Mouse (Mus musculus): ENCODE measurements around the gene Neurl2.
"Not testable (repeated sequence)": the region's sequence is repeated elsewhere in the genome, so short reads cannot be mapped to it uniquely, and the experiment has no call there.

Neurl2 gene

DNA sequence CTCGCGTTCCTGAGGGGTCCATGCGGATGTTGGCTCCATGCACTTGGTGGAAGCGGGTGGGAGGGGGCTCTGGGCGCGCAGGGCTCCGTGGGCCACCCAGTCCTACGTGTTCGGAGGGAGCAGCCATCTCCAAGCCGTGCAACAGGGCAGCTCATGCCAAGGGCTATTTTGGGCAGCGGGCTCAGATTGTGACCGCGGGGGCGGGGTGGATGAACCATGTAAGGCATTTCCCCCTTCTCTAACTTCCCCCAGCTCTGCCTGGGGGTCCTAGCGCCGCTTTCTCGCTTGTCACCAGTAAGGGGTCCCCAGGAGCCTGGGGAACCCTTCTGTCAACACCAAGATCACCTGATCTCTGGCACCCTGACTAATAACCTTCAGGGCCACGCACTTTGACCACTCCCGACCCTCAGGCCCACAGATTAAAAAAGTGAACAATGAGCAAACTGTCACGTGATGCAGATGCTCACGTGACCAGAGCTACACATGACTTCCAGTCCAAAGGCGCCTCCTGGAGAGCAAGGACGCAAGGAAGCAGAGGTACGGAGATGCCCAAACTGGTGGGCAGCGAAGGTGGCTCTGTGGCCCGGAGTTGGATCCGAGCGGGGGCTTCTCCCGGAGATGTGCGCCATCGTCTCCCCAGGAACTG, at the start of gene Neurl2:
Gene Neurl2, minus strand, starts transcription at position 143 of the 646 bp plus-strand sequence.
- DNase-seq (ENCODE audit: low spot score in 2 of 2), result peak; percentile 89 to 92

DNA sequence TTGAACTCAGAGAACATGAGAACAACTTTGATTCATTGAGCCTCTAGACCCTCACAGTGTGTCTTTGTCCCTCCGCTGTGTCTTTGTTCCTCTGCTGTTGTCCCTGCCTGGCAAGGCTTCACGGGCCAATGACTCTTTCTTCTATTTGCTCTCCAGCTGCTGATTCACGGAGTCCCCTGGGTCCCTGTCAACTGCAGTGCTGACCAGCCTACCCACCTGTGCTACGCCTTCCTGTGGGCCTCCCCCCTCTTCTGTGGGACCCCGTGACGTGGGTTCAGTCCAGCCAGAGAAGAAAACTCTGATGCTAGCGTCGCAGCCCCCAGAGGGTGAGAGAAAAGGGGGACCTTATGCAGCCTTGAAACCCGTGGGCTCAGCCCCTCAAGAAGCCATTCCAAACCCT, 49.4 kb upstream of the Neurl2 start:
- DNase-seq (ENCODE audit: low spot score in 2 of 2), result no peak

DNA sequence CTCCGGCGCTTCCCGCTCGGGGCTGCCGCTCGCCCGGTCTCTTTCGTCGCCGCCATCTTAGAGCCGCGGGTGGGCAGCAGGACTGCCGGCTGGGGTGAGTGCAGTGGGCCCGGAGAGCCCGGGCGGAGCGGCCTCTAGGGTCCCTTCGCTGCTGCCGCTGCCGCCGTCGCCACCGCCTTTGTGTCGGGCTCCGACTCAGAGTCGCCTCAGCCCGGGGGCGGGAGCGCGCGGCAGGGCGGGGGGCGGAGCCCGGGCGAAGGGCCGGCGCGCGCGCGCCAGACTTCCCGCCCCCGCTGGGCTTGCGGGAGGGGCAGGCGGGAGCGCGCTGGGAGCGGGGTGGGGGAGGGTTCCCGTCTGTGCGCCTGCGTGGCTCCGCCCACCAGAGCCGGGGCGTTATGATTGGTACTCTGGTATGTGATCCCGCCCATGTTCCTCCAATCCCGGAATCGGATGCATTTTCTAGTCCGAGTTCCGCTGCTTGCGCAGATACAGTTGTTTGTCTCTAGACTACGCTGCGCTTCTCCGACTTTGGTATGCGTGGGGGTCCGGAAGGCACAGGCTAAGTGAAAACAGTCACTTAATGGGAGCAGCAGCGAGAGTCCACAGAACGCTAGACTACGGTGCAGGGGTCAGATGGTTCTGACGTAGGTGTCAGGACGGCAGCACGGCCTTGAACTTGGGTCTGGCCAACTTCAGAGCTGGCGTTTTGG, 46.5 kb upstream of the Neurl2 start:
- peak; percentile 92 to 93 for DNase-seq (ENCODE audit: low spot score in 2 of 2)

DNA sequence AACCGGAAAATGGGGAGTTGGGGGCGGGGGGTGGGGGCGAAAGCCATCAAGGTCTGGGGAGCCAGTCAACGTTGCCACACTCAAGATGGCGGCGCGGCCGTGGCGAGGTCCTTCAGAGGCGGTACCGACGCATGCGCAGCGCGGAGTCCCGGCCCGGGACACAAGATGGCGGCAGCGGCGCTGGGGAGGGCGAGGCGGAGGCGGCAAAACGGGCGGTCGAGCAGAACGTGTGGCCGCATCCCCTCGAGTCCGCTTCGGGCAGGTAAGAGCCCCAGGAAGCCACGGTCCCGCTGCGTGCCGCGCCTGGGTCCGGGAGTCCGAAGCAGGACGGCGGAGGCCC, 45.9 kb upstream of the Neurl2 start, which contains the start of gene Pcif1:
Gene Pcif1, plus strand, starts transcription at position 77 of the 340 bp plus-strand sequence.
- peak; percentile 79 to 86 for DNase-seq (ENCODE audit: low spot score in 2 of 2)

DNA sequence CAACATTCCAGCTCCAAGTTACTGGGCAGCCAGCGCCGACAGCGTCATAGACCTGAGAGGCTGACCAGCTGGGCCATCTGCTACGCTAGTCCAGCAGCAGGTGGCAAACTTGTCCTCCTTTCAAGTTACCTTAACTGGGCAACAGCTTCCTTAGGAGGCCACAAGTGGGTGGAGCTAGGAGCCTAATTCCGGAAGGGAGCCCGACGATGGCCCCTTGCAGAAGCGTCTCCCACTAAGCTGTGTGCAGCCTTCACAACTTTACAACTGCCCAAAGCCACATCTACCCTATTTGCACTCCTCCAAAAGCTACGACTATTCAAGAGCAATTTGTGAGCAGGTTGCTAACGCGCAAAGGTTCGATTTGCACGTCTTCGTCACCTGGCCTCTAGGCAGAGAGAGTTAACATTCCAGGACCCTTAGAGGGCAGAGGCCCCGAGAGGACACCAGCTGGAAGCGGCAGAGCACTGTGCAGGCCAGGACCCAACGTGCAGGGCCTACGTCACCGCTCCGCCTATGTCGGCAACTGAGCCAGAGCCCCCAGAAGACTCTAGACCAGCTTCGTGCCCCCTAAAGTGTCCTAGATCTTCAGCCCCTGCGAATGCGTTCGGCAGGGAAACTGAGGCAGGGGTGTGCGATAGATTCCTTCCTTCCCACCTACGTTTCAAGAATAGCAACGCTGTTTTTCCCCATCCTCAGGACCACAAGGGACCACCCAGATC, 45.4 kb upstream of the Neurl2 start:
- no peak for DNase-seq (ENCODE audit: low spot score in 2 of 2)

DNA sequence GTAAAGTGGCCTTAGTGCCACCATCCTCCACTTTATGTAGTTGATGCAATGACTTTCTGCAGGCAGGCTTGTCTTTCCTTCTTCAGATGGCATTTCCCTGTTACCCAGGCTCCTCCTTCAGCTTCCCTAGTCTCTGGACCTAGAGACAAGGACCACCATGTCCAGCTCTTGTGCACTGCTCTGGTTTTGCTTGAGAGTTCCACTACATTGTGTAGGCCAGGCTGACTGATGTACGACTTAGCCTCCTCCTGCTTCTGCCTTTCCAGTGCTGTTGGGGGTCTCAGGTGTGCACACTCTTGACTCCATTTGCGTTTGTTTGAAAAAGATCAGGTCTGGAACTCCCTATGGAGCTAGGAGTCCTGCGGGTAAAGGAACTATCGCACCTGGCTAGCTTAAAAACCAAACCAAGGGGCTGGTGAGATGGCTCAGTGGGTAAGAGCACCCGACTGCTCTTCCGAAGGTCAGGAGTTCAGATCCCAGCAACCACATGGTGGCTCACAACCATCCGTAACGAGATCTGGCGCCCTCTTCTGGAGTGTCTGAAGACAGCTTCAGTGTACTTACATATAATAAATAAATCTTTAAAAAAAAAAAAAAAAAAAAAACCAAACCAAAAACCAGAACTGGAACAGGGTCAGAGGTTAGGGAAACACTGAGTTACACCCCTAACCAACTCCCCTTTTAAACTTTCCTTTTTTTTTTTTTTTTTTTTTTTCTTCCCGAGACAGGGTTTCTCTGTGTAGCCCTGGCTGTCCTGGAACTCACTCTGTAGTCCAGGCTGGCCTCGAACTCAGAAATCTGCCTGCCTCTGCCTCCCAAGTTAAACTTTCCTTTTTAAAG, 44.3 kb upstream of the Neurl2 start:
- DNase-seq (ENCODE audit: low spot score in 2 of 2), result not testable (repeated sequence)

DNA sequence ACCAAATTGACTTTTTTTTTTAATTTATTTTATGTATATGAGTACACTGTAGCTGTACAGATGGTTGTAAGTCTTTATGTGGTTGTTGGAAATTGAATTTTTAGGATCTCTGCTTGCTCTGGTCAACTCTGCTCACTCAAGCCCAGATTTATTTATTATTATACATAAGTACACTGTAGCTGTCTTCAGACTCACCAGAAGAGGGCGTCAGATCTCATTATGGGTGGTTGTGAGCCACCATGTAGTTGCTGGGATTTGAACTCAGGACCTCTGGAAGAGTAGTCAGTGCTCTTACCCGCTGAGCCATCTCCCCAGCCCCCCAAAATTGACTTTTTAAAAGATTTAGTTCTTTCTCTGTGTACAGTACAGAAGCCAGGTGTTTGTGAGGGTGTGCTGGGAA, 42.4 kb upstream of the Neurl2 start:
- not testable (repeated sequence) for DNase-seq (ENCODE audit: low spot score in 2 of 2)

DNA sequence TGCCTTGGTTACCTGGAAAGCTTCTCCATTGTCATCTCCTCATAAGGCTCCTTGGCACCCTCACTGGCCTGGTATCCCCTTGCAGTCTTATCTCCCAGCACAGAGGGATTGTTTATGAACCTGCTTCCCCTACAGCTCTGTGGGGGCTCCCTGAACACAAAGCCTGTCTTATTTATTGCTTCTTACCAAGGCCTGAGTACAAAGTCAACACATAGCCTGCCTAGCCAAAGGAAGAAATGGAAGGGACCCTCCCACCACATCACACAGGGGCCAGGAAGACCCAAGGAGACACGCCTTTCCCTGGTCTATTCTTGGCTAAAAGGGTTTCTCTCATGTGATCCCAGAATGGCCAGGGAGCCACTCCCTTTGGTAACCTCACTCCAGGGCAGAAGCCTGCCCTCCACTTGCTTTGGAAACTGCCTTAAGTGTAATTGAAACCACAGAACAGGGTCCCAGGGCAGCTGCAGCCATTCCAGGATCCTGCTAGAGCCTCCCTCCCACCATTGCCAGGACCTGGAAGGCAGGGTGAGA, 41.0 kb upstream of the Neurl2 start:
- no peak for DNase-seq (ENCODE audit: low spot score in 2 of 2)

DNA sequence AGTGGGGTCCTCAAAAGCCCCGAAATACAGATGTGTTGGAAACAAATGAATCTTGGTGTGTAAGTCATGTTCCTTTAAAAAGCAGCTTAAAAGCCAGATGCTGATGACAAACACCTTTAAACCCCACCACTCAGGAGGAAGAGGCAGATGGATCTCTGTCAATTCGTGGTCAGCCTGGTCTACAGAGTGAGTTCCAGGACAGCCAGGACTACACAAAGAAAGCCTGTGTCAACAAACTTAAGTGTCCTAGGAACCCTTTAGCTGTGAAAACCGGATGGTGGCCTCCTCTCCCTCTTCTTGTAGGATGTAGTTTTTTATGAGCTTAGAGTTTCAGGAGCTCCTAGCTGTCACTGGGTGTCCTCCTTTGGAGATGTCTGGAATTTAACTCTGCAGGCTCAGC, 40.4 kb upstream of the Neurl2 start:
- DNase-seq (ENCODE audit: low spot score in 2 of 2), result no peak

DNA sequence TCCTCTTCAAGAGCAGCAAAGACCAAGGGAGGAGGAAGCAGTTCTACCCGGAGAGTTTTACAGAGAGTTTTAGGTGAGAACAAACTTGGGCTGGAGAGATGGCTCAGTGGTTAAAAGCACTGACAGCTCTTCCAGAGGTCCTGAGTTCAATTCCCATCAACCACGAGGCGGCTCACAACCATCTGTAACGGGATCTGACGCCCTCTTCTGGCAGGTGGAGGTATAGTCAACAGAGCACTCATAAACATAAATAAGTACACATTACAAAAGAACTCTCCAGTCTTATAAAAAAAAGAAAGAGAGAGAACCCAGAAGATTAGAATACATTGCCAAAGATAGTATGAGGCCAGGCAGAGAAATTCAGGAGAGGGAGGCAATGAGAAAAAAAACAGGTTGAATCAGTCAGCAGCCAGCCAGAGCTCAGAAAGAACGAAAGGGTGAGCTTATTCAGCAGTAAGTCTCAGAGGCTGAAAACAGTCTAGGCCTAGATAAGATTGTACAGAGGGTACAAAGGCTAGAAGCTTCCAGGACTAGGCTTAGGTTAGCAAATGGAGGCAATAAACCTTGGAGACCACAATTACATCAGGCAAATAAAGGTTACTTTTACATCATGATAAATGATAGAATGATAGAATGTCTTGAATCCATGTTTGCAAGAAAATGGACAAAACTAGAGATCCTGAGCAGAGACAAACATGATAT, 38.5 kb upstream of the Neurl2 start:
- no peak for DNase-seq (ENCODE audit: low spot score in 2 of 2)

DNA sequence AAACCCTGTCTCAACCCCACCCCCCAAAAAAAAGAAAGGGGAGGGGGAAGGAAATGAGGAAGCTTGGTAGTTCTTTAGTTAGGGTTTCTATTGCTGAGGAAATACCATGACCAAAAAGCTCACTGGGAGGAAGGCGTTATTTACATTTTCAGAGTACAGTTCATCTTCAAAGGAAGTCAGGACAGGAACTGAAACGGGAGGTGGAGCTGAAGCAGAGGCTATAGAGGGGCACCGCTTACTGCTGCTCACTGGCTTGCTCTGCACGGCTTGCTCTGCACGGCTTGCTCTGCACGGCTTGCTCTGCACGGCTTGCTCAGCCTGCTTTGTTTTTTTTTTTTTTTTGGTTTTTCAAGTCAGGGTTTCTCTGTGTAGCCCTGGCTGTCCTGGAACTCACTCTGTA, 35.2 kb upstream of the Neurl2 start:
- DNase-seq (ENCODE audit: low spot score in 2 of 2), result no peak

DNA sequence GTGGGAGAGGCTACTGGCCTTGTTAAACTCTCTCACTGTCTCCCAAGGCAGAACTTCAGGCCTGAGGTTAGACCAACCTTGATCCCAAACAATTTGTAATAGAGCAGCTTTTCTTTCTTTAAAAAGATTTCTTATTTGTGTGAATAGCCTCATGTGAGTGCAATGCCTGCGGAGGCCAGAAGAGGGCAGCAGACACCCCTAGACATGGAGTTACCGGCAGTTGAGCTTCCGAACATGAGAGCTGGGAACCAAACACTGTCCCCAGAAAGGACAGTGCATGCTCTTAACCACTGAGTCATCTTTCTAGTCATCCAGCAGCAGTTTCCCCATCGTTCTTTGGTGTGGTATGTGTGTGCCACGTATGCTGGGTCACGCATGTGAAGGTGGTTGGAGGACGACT, 34.3 kb upstream of the Neurl2 start:
- no peak for DNase-seq (ENCODE audit: low spot score in 2 of 2)

DNA sequence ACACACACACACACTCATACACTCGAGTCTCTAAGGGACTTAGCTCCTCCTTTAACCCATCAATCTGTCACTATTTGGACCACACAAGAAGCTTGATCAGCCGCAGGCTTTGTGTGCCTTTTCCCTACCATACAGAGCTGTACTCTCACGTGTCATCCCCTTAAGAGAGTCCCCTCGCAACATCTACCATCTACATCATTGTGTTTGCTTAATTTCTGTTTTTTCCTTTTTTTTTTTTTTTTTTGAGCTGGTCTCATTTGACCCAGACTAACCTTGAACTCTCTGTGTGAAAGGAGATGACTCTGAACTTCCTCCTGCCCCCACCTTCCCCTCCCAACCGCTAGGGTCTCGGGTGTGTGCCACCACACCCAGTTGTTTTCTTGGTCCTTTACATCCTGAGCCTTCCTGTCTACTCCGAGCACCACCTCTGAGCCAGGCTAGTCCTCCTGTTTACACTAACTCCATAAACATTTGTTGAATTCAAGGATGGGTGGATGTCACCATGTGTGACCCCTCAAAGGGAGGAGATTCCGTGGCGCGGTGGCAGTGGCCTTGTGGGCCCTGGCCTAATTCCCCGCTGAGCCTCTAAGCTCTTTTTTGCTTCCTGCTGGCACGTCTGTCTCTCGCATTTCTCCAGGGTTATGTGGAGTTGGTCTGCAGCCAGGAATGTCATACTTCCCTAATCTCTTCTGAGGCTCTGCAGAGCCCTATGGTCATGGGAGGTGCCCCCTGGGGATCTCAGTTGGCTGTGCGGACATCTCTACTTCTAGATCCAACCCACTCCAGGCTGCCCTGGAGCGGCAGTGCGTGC, 33.7 kb upstream of the Neurl2 start:
- no peak for DNase-seq (ENCODE audit: low spot score in 2 of 2)

DNA sequence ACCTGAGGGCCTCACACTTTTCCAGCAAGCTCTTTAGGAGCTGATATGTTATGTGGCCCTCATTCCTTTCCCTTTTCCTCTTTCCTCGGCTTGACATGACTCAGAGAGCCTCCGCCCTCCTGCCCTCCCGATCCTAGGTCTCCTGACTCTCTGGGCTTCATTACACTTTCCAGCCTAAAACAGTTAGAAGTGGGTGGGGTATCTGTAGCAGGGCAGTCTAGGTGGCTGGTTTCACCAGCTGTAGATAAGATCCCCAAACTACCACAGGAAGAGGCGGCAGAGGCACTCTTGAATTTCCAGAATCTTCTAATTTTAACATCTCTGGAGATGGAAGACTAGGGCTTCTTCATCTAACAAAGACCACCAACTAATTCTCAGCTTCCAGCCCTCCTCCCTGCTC, 31.3 kb upstream of the Neurl2 start:
- no peak for DNase-seq (ENCODE audit: low spot score in 2 of 2)

DNA sequence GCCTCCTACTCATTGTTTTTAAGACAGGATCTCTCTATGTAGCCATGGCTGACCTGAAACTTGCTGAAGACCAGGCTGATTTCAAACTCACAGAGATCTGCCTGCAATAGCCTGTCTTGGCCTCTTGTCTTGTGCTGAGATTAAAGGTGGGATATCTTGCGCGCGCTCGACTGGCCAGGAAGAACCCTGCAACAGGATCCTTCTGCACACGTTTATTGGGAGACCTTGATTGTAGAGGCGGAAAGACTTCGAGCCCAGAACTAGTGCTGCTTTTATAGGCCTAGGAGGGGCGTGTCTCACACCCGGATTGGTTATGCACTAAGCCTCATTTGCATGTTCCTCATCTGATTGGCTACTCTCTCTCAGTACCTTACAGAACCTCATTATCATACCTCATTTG, 30.2 kb upstream of the Neurl2 start:
- DNase-seq (ENCODE audit: low spot score in 2 of 2), result not testable (repeated sequence)

DNA sequence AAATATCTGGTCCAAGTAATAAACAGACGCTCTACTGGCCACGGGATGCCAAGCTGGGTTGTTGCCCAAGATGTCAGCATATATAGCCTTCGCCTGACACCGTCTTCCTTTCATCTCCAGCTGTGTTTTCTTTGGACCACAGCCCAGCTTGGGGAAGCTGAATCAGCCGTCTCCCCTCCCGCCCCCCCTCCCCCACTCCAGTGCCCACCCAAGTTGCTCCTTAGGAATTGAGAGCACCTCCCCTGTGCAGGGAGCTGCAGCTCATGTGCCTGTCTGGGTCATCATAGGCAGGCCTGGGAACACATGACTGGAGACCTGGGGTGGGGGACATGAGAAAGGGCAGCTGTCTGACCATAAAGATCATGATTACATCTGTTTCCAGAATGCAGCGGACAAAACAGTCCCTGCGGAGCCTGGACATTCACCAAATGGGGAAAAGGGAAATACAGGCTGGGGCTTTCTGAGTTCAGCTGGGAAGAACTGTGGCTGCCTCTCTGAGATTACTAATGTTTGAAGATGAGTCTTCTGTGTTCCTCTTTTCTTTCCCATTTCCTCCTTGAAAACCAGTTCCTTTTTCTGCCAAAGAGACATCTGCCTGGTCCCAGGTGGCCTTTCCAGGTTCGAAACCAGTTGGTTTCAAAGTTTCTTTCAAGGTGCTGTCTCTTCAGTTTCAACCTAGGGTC, 29.1 kb upstream of the Neurl2 start:
- DNase-seq (ENCODE audit: low spot score in 2 of 2), result no peak

DNA sequence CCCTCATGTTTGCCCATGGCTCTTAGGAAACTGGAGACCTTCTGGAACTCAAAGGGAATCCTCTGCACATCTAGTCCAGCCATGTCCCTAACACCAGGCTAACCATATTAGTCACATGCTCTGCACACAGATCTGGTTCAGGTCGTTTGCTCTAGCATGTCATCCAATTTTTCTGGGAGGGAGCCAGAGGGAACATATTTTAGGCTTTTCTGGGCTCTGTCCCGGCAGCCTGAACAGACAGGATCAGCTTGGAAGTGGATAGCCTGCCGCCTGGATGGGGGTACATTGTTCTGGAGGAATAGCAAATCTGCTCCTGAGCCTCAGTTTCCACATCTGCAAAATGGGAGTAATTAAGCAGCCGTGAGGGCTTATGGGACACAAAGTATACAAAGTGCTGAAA, 27.8 kb upstream of the Neurl2 start:
- no peak for DNase-seq (ENCODE audit: low spot score in 2 of 2)

DNA sequence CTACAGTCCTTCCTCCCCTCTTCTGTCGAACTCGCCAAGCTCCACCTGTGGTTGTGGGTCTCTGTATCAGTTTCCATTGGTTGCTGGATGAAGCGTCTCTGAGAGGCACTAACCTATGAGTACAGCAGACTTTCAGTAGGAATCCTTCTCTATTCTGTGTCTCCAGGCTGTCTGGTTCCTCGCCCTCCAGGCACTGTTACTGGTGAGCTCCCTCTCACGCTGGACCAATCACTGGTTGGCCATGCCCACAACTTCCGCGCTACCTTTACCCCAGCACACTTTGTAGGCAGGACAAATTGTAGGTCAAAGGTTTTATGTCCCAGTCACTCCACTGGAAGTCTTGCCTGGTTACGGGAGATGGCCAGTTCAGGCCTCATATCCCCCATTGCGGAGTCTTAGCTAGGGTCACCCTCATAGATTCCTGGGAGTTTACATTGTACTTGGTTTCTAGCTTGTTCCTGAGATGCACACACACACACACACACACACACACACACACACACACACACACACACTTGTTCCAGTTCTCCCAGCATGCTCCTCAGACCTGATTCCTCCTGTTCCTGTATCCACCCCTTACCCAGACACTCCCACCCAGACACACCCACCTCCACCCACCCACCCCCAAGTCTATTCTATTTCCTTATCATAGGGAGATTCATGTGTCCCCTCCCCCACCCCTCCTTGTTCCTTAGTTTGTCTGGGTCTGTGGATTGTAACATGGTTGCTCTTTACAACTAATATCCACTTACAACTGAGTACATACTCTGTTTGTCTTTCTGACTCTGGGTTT, 26.6 kb upstream of the Neurl2 start:
- DNase-seq (ENCODE audit: low spot score in 2 of 2), result no peak

DNA sequence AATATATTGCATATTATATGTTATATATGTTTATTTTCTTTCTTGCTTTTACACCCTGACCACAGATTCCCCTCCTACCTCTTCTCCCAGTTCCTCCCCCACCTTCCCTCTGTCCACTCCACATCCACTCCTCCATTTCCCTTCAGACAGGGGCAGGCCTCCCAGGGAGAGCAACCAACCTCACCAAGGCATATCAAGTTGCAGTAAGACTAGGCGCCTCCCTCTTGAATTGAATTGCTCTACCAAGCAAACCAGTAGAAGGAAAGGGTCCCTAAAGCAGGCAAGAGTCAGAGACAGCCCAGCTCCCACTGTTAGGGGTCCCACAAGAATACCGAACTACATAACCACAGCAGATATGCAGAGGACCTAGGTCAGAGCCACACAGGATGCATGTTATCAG, 25.9 kb upstream of the Neurl2 start:
- DNase-seq (ENCODE audit: low spot score in 2 of 2), result no peak
